Mouse (Mus musculus) cerebellum, adult 18-20 months (tissue): ENCODE results near the gene Tle3.
A peak's percentile ranks its signal among the peaks of the same experiment; 100 is the strongest.

Source experiments
- DNase-seq, 2 experiments: peaks; one replicate each; pipeline ENCODE4 v3.0.0; 2021

Tle3 gene

DNA sequence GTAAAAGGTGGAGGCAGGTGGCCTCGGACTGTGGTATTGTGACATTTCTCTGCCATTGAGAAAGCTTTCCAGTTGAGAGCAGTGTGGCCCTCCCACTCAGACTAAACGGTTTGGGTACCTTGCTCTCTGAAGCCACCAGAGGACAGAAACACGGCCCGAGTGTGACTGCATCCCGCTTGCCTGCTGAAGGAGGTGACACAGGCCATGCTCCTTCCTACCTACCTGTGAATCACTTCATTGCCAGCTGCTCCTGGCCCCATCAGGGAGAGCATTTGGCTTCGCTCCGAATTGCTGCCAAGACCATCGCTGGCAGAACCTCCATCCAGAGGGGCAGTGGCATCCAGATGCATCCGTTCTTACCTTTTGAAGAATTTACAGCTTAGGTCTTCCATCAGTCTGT lies 26.0 kb downstream of the Tle3 start:
- DNase-seq = no peak

DNA sequence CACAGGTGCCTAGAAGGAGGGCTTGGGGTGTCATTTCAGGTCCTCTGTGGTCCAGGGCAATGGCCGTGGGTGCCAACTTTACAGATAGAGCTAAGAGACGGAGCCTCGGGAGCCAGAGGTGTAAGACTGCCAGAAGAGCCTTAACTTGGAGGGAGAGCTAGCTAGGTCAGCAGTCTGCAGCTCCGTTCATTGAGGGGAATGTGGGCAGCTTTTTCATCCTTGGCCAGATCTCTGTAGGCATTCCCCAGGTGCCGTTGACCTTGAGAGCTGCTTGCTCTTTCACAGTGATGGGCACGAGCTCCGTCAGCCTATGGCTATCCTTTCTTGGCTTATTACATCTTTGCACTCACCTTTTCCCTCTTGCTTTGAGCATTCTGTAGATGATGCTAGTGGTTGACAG lies 28.0 kb downstream of the Tle3 start:
- DNase-seq = no peak

DNA sequence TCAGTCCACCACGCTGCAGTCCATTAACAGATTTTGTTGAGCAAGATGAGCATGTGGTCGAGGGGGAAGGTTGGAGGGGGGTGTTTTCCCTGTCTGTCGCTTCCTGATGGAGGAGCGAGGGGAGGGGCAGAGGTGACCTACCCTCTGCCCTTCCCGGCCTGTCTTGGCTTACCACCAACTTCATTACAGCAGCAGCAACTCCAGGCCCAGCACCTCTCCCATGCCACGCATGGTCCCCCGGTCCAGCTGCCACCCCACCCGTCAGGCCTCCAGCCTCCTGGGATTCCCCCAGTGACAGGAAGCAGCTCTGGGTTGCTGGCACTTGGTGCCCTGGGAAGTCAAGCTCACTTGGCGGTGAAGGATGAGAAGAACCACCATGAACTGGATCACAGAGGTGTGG lies 29.5 kb downstream of the Tle3 start:
- DNase-seq = no peak

DNA sequence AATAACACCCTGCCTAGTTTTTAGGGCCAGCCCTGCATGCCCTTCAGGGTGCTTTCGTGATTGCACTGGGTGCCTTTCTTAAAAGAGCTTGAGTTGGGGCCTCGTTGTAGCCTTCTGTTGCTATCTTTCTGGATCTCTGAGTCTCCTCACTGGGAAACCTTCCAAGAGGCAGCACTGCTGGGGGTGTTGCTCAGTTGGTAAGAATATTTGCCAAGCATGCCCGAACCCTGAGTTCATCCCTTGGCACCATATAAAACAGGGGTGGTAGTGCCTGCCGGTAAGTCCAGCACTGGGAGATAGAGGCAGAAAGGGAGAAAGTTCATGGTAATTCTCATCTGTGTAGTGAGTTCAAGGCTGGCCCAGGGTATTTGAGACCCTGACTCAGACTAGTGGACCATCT lies 30.1 kb downstream of the Tle3 start:
- DNase-seq = peak in 1 of 2 experiments; percentile 21

DNA sequence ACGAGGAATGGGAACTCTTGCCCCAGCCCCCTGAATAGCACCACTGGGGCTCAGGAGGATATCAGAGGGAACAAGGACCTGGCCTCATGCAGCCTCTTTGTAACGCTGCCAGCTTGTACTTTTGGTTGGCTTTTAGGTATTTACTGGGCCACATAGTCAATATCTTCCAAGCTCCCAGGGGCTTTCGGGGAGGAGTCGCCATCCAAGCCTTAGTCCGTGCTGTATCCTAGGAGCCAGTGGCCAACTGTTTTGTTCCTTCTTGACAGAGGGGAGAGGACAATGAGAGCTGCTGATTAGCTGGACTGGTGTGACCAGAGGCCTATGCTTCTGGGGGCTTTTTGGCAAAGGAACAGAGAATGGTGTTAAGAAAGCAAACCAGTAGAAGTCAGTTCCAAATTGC lies 30.6 kb downstream of the Tle3 start:
- DNase-seq = no peak

DNA sequence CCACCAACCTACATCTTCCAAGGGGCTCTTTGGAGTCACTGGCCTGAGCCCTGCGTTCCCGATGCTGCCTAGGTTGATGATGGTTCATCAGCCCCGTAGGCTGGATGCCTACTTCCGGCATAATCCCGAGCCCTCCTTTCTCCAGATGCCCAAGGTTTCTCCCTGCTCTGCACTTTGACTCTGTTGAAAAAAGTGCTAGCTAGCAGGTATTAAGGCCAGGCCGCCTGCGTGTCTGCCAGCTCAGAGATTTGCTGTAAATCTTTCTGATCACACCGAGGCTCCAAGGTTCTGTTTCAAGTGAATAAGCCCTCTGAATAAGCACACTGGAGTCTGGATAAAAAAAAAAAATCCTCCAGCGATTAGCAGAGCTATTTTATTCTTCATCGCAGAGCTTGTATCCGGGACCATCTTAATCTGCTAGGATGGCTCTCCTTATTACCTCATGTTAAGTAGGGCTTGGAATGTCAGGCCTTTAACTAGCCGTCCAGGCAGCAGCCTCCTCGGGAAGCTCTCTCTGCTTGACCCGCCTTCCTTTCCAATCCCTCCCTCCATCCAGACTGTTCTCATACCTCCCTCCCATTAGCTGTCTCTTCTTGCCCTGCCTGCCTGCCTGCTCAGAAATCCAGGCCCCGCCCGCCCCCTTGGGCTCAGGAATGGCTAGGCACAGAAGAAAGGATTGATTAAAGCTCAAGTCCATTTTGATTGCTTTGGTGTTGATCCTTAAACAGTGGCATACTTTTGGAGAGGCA lies 31.9 kb downstream of the Tle3 start:
- no peak for DNase-seq

DNA sequence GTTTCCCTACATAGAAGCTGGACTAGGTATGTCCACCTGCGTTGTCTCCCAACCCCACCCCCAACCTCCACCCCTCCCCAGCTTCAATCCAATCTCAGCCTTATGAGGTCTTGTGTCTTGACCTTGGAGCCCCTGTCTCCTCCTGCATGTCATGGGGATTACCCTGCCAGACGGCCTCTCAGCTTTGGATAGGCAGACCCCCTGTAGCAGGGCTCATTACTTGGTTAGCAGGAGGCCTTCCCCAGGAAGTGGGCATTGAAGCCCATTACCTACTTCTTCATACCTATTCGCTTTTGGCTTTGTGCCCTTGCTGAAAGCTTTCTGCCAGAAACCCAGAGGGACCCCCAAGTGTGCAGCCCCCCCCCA lies 32.4 kb downstream of the Tle3 start:
- no peak for DNase-seq

DNA sequence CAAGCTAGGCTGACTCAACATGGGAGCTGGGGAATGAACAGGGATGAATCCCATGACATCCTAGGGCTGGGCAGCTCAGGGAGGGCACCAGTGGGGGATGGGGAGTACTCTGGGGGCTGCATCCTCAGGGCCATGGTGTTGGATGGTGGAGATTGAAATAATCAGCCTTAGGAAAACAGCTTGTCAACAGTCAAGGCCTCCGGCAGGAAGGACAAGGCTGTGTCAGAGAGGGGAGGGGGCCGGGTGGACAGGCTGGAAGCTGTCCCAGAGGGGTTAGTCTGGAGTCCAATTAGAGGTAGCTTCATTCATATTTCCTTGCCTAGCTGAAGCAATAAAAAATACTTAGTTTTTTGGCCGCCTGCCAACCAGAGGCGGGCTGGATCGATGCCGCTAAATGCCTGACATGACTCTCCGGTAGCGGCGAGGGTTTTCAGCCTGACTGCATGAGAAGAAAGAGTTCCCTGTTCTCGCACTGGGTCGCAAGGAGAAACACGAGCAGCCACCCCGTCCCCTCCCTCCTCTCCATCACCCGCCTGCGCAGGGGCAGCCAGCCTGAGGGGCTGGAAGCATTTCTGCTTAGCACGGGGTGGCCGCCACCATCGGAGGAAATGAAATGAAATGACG lies 32.9 kb downstream of the Tle3 start:
- peak; percentile 40 to 47 for DNase-seq

DNA sequence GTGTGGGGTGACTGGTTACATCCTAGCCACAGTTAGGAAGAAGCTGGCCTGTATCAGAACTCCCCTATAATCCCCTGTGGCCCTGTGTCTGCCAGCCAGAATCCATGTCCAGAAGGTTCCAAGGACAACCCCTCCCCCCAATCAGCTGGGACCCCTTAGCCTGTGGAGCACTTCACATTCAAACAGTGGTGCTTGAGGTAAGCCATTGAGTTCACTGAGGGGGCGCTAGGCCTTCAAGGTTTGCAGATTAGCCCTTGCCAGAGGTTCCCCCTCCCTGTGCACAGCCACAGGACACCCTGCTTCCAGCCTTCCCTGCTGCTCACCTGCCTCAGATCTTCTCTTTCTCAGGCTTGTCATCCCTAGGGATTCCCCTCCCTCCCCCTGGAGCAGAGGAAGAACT lies 34.2 kb downstream of the Tle3 start:
- no peak for DNase-seq

DNA sequence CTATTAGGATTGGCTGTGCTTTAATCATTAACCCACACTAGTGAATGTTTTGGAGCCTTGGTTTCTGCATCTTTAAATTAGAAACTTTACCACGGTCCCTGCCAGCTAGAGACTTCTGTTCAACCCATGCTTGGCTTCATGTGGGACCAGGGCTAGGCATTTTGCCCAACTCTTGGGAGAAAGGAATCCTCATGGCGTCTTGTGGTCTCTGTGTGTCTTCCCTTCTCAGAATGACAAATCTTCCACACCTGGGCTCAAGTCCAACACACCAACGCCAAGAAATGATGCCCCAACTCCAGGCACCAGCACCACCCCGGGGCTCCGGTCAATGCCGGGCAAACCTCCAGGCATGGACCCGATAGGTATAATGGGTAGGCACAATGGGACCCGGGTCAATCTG lies 36.9 kb downstream of the Tle3 start:
- peak; percentile 27 to 37 for DNase-seq

DNA sequence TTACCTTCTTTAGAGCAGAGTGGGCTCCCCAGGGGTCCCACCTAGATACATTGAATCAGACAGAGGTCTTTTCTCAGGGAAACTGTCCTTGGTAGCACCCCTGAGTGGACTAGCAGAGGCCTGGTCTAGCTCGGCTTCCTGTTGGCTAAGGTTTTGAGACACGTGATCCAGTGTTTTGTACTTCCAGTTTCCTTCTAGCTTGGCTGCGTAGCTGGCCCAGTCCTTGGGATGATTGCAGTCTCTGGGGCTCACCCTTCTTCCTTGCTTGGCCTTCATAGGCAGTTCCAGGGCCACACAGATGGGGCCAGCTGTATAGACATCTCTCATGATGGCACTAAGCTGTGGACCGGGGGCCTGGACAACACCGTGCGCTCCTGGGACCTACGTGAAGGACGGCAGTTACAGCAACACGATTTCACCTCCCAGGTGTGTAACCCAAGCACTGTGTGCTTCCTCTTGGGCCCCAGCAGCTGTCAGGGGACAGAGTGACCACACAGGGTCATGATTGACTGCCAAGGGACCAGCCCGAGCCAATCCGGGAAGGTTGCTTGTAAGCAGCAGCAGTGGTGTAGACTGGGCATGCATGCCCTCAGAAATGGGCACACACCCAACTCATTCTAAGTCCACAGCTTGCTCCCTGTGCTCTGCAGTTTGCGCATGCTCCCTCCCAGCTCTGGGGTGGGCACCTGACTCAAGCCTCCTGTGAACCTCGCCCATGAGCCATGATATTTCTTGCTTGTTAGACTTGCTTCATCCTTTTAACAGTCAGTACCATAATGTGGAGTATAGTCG lies 41.7 kb downstream of the Tle3 start:
- DNase-seq = no peak

DNA sequence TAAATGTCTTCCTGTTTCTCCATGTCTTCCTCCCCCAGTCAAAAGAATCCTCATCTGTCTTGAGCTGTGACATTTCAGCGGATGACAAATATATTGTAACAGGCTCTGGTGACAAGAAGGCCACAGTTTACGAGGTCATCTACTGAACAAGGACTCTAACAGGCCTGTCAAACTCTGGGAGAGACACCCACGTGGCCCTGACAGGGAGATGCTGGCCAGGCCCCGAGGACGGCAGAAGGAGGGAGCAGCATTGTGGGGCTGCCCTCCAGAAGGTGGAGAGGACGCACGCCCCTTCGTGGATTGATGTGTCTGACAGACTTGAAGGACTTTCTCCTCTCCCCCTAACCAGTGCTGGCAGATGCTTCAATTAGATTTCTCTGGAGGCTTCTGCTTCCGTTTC lies 44.4 kb downstream of the Tle3 start:
- DNase-seq = no peak

DNA sequence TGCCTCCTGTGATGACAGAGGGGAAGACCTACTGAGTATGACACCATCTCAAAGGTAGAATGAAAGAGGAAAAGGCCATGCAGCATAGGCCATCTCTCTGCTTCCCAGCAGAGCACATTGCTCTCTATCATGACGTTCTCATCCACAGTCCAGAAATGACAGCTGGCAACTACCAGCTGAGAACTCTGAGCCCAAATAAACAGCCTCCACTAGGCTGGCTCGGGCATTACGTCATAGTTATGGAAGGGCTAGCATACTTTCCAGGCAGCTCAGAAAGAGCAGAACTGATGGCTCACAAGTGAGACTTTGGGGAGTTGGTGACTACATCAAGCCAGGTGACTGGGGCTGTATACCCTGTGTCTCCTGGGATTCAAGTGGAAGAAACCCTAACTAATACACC lies 49.5 kb downstream of the Tle3 start:
- no peak for DNase-seq

DNA sequence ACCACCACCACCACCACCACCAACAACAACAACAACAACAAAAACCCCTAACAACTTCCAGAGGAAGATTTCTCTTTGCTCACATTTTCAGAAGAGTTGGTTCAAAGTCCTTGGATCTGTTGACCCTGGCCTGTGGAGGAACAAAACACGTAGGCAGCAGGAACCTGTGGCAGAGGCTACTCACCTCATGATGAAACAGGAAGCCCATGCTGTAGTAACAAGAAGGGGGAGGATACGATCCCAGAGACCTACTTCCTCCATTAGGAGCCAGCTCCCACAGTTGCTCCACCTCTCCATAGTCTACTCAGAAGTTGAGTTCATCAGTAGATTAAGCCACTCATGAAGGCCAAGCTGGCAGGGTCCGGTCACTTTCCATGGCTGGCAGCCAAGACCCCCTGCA lies 52.1 kb downstream of the Tle3 start:
- DNase-seq = no peak

DNA sequence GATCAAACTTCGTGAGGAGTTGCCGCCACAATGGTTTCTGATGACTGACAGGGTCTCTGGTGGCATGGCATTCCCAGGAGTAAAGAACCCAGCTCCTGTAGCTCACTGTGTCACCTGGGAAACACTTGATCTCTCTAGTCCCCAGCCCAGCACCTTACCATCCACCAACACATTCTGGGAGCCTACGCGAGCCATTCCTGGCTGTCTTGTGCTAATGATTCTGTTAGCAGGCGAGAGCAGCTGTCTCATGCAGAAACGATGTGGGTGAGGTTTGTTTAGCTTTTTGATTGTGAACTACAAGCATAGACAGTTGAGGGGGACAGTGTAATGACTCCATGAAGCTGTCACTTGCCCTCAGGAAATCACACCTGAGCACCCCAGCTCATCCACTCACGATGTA lies 54.3 kb downstream of the Tle3 start:
- no peak for DNase-seq

DNA sequence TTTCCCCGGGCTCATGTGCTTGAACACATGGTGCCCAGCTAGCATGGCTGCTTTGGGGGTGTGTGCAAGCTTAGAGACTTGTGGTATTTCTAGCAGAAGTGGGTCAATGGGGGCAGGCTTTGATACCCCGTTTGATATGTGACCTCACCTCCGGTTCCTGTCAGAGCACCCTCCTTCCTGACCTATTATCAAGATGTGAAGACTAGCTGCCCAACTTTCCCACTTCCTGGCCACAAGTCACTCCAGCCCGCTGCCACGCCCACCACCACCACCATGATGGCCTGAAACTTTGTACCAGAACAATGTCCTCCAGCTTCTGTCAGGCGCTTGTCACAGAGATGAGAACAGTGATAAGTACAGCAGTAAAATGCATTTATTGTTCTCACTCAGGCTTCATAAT lies 54.9 kb downstream of the Tle3 start:
- no peak for DNase-seq

DNA sequence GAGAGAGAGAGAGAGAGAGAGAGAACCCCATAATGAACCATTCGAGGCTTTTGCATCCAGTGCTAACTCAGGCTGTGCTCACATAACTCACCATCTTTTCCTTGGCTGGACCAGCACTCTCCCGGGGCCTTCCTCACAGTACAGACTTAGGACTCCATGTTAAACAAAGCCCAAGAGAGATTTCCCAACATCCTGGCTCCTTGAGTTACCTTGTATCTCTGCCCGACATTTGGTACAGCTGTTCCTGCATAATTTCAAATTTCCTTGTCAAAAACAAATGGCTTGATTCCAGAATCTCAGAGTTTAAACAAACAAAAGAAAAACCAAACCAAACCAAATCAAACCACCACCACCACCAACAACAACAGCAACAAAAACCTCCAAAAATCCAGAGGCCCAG lies 55.7 kb downstream of the Tle3 start:
- DNase-seq = no peak

DNA sequence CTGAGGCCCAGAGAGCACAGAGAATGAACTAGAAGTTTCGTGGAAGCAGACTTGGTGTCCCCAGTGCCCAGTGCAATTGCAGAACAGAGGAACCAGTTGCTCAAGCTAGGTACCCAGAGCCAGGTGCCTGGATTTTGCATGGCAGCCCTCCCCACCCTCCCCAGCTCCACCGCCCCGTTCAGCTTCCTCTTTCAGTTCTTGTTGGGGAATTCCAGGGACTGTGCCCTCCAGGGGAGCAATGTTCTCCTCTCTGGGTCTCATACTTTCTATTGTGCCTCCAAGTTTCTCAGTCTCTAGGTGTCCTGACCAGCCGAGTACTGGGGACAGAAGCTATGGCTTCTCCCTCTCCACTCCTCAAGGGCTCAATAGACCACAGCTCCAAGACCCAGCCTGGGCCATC lies 59.7 kb downstream of the Tle3 start:
- no peak for DNase-seq

DNA sequence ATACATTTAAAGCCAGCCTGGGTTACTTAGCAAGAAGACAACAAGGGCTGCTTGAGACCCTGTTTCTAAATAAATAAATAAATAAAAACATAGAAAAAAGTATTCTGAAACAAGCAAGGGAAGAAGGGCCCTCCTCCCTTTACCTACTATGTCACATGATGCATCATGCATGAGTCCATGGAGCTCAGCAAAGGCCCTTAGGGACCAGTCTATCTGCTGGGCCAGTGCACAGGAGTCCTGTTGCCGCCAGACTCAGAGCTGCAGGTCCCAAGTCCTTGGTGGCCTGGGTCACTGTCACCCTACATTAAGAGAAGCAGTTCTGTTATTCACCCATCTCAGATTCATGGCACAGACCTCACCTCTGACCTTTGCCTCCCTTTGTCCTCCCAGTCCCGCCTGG lies 61.0 kb downstream of the Tle3 start:
- no peak for DNase-seq

DNA sequence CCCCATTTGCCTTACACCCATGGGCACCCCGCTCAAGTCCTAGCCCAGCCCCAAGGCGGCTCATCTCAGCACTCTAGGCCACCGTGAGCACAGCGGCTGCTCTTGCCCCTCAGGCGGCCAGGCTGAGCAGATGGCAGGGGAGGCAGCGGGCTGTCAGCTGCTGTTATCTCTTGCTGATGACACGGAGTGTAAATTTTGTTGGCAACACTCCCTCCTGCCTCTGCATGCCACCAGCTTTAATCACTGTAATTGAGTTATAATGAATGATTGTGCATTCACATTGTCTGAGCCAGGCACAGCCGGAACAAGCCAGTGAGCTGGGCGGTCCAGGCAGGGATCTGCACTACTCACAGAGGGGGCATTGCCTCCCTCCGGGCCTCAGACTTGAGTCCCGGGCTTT lies 61.9 kb downstream of the Tle3 start:
- peak; percentile 52 to 57 for DNase-seq

DNA sequence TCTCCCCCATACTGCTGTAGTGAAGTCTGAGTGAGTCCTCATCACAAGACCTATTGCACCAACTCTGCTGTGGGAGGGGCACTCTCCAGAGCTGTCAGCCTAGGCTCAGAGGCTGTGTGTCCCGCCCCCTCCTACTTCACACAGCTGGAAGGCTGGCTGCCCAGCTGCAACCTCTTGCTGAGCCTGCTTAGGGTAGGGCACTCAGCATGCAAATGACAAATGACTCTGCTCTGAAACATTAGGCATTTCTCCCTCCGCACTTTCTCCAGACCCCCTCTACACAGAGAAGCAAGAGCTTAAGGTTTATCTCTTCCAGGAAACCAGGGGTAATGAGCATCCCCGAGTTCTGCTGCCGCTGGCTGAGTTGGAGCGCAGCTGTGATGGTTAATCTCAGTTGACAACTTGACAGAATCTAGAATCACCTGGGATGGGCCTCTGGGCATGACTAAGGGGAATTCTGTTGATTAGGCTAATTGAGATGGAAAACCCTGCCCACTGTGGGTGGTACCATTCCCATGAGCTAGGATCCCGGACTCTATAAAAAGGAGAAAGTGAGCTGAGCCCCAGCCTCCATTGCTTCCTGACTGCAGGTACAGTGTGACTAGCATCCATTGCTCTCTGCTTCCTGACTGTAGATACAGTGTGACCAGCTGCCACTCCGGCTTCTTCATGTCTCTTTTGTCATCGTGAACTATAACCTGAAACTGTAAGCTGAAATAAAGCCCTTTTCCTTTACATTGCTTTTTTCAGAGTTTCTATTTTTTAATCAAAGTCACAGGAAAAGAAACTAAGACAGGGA lies 63.2 kb downstream of the Tle3 start:
- no peak for DNase-seq

DNA sequence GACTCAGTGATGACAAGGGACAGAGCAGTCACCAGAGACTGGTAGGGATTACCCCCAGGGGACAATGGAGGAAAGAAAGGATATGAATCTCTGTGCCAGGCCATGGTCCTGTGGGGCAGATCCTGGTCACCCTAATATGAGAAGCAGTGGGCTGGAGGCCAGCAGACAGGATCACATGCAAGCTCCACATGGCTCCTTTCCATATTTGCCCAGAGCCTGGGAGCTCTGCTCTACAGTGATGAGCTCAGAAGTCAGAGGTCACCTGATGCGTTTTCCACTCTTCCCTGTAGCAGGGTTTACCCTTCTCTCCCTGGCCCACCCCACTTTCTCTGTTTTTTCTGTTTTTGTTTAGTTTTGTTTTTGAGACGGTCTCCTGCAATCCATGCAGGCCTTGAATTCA lies 63.9 kb downstream of the Tle3 start:
- DNase-seq = no peak

DNA sequence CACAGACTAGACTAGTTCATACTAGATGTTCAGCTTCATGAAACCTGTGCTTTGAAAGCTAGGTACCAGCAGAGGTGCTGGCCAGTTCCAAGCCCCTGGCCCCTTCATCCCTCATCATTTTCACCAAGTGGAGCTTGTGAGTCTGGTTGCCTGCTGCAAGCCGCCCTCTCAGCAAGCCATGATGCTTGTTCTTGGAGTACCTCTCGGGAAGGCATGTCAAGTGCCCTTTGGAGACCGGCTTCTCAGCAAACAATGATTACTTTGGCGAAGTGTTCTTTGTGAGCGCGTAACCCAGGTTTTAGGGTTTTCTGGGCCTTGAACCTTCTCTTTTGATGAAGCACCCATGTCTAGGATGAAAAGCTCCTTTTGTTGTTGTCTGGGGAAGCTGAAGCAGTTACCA lies 64.6 kb downstream of the Tle3 start:
- DNase-seq = no peak

DNA sequence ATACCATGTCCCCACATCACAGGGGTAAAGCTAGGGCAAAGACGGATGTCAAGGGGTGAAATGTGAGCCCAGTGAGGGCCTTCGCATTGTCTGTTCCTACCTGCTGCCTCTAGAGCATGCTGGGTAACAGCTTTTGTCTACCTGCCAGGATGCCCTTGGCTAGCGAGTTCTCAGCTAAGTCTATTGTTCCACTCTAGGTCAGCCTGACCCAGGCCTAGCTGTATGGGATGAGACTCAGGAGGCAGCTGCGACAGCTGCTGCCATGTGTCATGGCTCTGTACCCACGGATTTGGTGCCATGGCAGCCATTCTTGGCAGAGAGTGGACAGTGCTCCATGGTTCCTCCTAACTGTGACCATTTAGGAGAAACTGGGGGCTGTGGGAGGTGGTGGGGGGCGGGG lies 66.9 kb downstream of the Tle3 start:
- DNase-seq = no peak
